Mouse (Mus musculus) limb, embryonic 15.5 days (tissue): ENCODE measurements around the gene Poln. TPM values are rescaled to one million over a fixed set of nuclear protein-coding genes. Genes with fewer than 3 reads are reported as not detected.

ENCODE experiments used
- ATAC-seq: fragments of 200-750 bp; cut with Nextera tagmentation; 2 replicates; pipeline ENCODE4 v1.8.0; 2017; ENCODE audit warnings: low read depth, moderate TSS enrichment; ENCODE audit not compliant: insufficient number of reproducible peaks, low FRiP score, low TSS enrichment
- H3K27ac ChIP-seq: fragments of 300-500 bp; sonication (generic); 2 replicates; pipeline ENCODE4 v1.5.1; 2015; ENCODE audit warnings: moderate library complexity, mild to moderate bottlenecking, inconsistent platforms
- H3K27me3 ChIP-seq: fragments of 300-500 bp; sonication (generic); 2 replicates; pipeline ENCODE4 v1.6.1; 2015; ENCODE audit warnings: inconsistent platforms
- H3K36me3 ChIP-seq: fragments of 300-500 bp; sonication (generic); 2 replicates; pipeline ENCODE4 v1.6.1; 2015; ENCODE audit warnings: inconsistent platforms
- H3K4me1 ChIP-seq: fragments of 300-500 bp; sonication (generic); 2 replicates; pipeline ENCODE4 v1.6.1; 2015; ENCODE audit warnings: inconsistent platforms
- H3K4me2 ChIP-seq: fragments of 300-500 bp; sonication (generic); 2 replicates; pipeline ENCODE4 v1.6.1; 2015; ENCODE audit warnings: mild to moderate bottlenecking, inconsistent platforms
- H3K4me3 ChIP-seq: fragments of 300-500 bp; sonication (generic); 2 replicates; pipeline ENCODE4 v1.5.1; 2015; ENCODE audit warnings: mild to moderate bottlenecking, inconsistent platforms
- H3K9ac ChIP-seq: fragments of 300-500 bp; sonication (generic); 2 replicates; pipeline ENCODE4 v1.6.1; 2015; ENCODE audit warnings: inconsistent platforms
- H3K9me3 ChIP-seq: fragments of 300-500 bp; sonication (generic); 2 replicates; pipeline ENCODE4 v1.6.1; 2016; ENCODE audit warnings: inconsistent platforms
- WGBS: fragments of 180-500 bp; shearing (Covaris S2); methylation state at CpG from one replicate; pipeline ENCODE4 v1.1.7; 2015; 5-methylcytosine and 5-hydroxymethylcytosine counted together
- polyA plus RNA-seq: library from polyadenylated mRNA; unstranded; fragments of >200 nt; fragmentation: Nextera tagmentation; extraction: Ambion mirVana; gene quantifications from 2 replicates; pipeline ENCODE4 v1.2.1, GENCODE M21; 2015

Poln gene
- polyA plus RNA-seq, 1 experiment from 2014 or later: 3.9 TPM

- H3K4me2 ChIP-seq: peak overlapping the region; percentile 74
- peak overlapping the region; percentile 96; the same call in 1 of the 2 replicates for H3K27ac ChIP-seq
- H3K4me1 ChIP-seq: peaks cover 63% of the 10 kb centered on the region
- H3K27me3 ChIP-seq: no peaks in the 10 kb centered on the region
- no peak for ATAC-seq
- H3K9ac ChIP-seq: peak overlapping the region; percentile 87; the same call in 1 of the 2 replicates
- H3K36me3 ChIP-seq: peaks cover 23% of the 10 kb centered on the region
- H3K4me3 ChIP-seq: peak overlapping the region; percentile 97
- H3K9me3 ChIP-seq: no peaks in the 10 kb centered on the region
Measured at GRCm38 (mm10) chr5:34185791-34186190, 16.5 kb upstream of the Poln start.

- Histone ChIP-seq H3K27ac (no peak overlapping the region; the same call in 1 of the 2 replicates), H3K4me2 (peak overlapping the region; percentile 74; the same call in 1 of the 2 replicates), H3K9ac (no peak overlapping the region), H3K36me3 (peaks cover 27% of the 10 kb centered on the region), H3K27me3 (no peaks in the 10 kb centered on the region), H3K4me3 (peak overlapping the region; percentile 97; the same call in 1 of the 2 replicates), H3K4me1 (peaks cover 63% of the 10 kb centered on the region), H3K9me3 (no peaks in the 10 kb centered on the region)
- ATAC-seq: no peak
- 95% methylated on average over 1 of the region's 1 CpGs for WGBS
Measured at GRCm38 (mm10) chr5:34185051-34185580, 15.9 kb upstream of the Poln start.

DNA sequence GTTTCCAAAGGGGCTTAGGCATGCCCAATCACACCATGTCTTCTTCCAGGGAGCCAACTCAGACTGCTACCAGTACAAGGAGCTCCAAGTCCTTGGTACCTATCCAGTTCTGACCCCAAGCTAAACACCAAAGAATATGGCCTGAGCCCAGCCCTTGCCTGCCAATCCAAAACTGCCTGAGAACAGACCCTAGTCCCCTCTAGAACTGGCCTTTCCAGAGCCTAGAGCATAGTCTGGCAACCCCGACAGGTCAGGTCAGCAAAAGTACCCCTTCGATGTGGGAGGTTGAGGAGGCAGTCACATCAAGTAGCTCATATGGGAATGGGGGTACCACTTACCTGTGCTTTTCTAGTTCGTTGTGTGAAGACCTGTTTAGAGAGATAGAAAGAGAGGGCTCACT, 14.7 kb upstream of the Poln start:
- Histone ChIP-seq H3K4me3 (no peak overlapping the region), H3K4me2 (no peak overlapping the region), H3K9ac (no peak overlapping the region), H3K9me3 (no peaks in the 10 kb centered on the region), H3K27me3 (no peaks in the 10 kb centered on the region), H3K27ac (no peak overlapping the region), H3K36me3 (peaks cover 38% of the 10 kb centered on the region), H3K4me1 (peaks cover 57% of the 10 kb centered on the region)
- WGBS: 85% methylated on average over 3 of the region's 3 CpGs
- no peak for ATAC-seq

- no peak overlapping the region for H3K27ac ChIP-seq
- no peaks in the 10 kb centered on the region for H3K27me3 ChIP-seq
- no peak overlapping the region for H3K9ac ChIP-seq
- peaks cover 44% of the 10 kb centered on the region for H3K36me3 ChIP-seq
- H3K9me3 ChIP-seq: no peaks in the 10 kb centered on the region
- H3K4me1 ChIP-seq: peaks cover 52% of the 10 kb centered on the region
- 64% methylated on average over 5 of the region's 5 CpGs for WGBS
- no peak overlapping the region for H3K4me2 ChIP-seq
- no peak for ATAC-seq
- no peak overlapping the region for H3K4me3 ChIP-seq
Measured at GRCm38 (mm10) chr5:34183156-34183880, 14.1 kb upstream of the Poln start.

- no peaks in the 10 kb centered on the region for H3K27me3 ChIP-seq
- no peak overlapping the region for H3K9ac ChIP-seq
- ATAC-seq: no peak
- no peak overlapping the region for H3K27ac ChIP-seq
- no peaks in the 10 kb centered on the region for H3K9me3 ChIP-seq
- no peak overlapping the region for H3K4me3 ChIP-seq
- 67% methylated on average over 3 of the region's 3 CpGs for WGBS
- H3K36me3 ChIP-seq: peaks cover 52% of the 10 kb centered on the region
- H3K4me2 ChIP-seq: no peak overlapping the region
- H3K4me1 ChIP-seq: peaks cover 49% of the 10 kb centered on the region
Measured at GRCm38 (mm10) chr5:34182486-34182885, 13.2 kb upstream of the Poln start.

DNA sequence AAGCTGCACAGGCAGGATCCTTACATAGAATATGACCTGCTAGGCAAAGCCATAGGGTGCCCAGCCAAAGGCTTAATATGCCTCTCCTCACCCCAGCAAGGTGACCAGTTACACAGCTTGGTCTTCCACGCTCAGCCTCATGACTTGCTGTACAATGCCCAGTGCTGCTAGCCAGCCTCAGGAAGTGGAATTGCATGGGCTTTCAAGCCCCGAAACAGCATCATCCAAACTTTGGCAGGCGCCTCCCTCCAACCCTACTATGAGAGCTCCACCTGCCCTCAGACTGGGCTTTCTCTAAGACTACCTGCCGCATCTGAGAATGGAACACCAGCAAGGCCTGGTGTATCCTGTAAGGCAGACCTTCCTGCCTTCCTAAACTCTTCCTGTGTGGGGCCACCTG, 8.6 kb upstream of the Poln start:
- Histone ChIP-seq H3K4me1 (peaks cover 9% of the 10 kb centered on the region), H3K9me3 (no peaks in the 10 kb centered on the region), H3K27me3 (no peaks in the 10 kb centered on the region), H3K36me3 (peaks cover 93% of the 10 kb centered on the region), H3K9ac (no peak overlapping the region), H3K4me2 (no peak overlapping the region), H3K27ac (no peak overlapping the region), H3K4me3 (no peak overlapping the region)
- ATAC-seq: no peak
- 92% methylated on average over 4 of the region's 4 CpGs for WGBS

GRCm38 (mm10) chr5:34177091-34177490, 7.8 kb upstream of the Poln start:
- Histone ChIP-seq H3K27me3 (no peaks in the 10 kb centered on the region), H3K4me2 (no peak overlapping the region), H3K36me3 (peaks cover 90% of the 10 kb centered on the region), H3K4me3 (no peak overlapping the region), H3K27ac (no peak overlapping the region), H3K9me3 (no peaks in the 10 kb centered on the region), H3K4me1 (0 out of 2 replicates have a peak, but pooled peaks cover 4% of the 10 kb centered on the region), H3K9ac (no peak overlapping the region)
- WGBS: 89% methylated on average over 2 of the region's 2 CpGs
- ATAC-seq: no peak

DNA sequence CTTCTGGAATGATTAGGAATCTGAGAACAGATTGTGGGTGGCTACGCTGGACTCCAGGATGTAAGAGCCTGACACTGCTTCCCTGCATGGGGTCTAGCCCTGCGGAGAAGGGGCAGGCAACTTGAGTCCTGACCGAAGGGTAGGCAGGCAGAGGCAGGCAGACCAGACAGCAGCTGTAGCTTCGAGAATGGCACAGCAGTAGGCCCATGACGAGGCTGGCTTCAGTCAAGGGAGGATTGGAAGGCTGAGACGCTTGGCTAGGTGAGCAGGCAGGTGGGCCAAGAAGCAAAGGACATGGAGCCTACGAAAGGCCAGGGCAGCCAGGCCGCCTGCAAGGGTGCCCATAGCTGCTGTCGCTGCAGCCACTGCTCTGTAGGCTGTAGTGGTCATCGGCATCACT, 7.4 kb upstream of the Poln start:
- Histone ChIP-seq H3K27ac (no peak overlapping the region), H3K4me1 (0 out of 2 replicates have a peak, but pooled peaks cover 1% of the 10 kb centered on the region), H3K27me3 (no peaks in the 10 kb centered on the region), H3K9me3 (no peaks in the 10 kb centered on the region), H3K36me3 (peaks cover 86% of the 10 kb centered on the region), H3K4me3 (no peak overlapping the region), H3K4me2 (no peak overlapping the region), H3K9ac (no peak overlapping the region)
- ATAC-seq: no peak
- 82% methylated on average over 10 of the region's 10 CpGs for WGBS

GRCm38 (mm10) chr5:34175403-34175694, 6.1 kb upstream of the Poln start:
- Histone ChIP-seq H3K9me3 (no peaks in the 10 kb centered on the region), H3K4me2 (no peak overlapping the region)
- WGBS: 21% methylated on average over 5 of the region's 5 CpGs

GRCm38 (mm10) chr5:34174550-34175402, 5.5 kb upstream of the Poln start:
- ATAC-seq: no peak
- H3K27ac ChIP-seq: no peak overlapping the region
- no peak overlapping the region for H3K4me2 ChIP-seq
- peaks cover 3% of the 10 kb centered on the region; the same call in 1 of the 2 replicates for H3K4me1 ChIP-seq
- no peaks in the 10 kb centered on the region for H3K9me3 ChIP-seq
- H3K27me3 ChIP-seq: no peaks in the 10 kb centered on the region
- no peak overlapping the region for H3K4me3 ChIP-seq
- peaks cover 69% of the 10 kb centered on the region for H3K36me3 ChIP-seq
- WGBS: 75% methylated on average over 5 of the region's 5 CpGs
- H3K9ac ChIP-seq: no peak overlapping the region

More at GRCm38 (mm10) chr5:34175403-34175694, 6.1 kb upstream of the Poln start:
- Histone ChIP-seq H3K4me1 (no peaks in the 10 kb centered on the region), H3K4me3 (no peak overlapping the region), H3K27me3 (no peaks in the 10 kb centered on the region), H3K9ac (no peak overlapping the region), H3K36me3 (peaks cover 75% of the 10 kb centered on the region), H3K27ac (no peak overlapping the region)
- no peak for ATAC-seq

GRCm38 (mm10) chr5:34174021-34174420, 4.8 kb upstream of the Poln start:
- H3K9me3 ChIP-seq: no peaks in the 10 kb centered on the region
- H3K27me3 ChIP-seq: no peaks in the 10 kb centered on the region
- 76% methylated on average over 2 of the region's 2 CpGs for WGBS
- H3K36me3 ChIP-seq: peaks cover 62% of the 10 kb centered on the region
- no peak for ATAC-seq
- peaks cover 5% of the 10 kb centered on the region; the same call in 1 of the 2 replicates for H3K4me1 ChIP-seq
- H3K4me2 ChIP-seq: no peak overlapping the region
- H3K9ac ChIP-seq: no peak overlapping the region
- H3K4me3 ChIP-seq: no peak overlapping the region
- H3K27ac ChIP-seq: no peak overlapping the region

GRCm38 (mm10) chr5:34170726-34171125, 1.5 kb upstream of the Poln start:
- Histone ChIP-seq H3K9me3 (no peaks in the 10 kb centered on the region), H3K27ac (no peak overlapping the region), H3K4me1 (peaks cover 8% of the 10 kb centered on the region; the same call in 1 of the 2 replicates), H3K4me3 (no peak overlapping the region), H3K36me3 (peaks cover 31% of the 10 kb centered on the region), H3K9ac (no peak overlapping the region), H3K27me3 (no peaks in the 10 kb centered on the region), H3K4me2 (no peak overlapping the region)
- 76% methylated on average over 4 of the region's 4 CpGs for WGBS
- ATAC-seq: no peak
